Mouse (Mus musculus): ENCODE data around the gene Rgs17. TPM values are rescaled to one million over a fixed set of nuclear protein-coding genes. Genes with fewer than 3 reads are reported as not detected.

Gene Rgs17
- polyA plus RNA-seq, 1 experiment from 2014 or later = 0.92 TPM

GRCm38 (mm10) chr10:5867981-5868552 is 54.1 kb downstream of the Rgs17 start:
- no peak overlapping the region for H3K4me3 ChIP-seq (replicated peaks)
- H3K4me1 ChIP-seq (replicated peaks) = no peaks in the 10 kb centered on the region; the same call in 1 of the 2 replicates
- no peak overlapping the region for H3K9ac ChIP-seq (replicated peaks)
- H3K27ac ChIP-seq = no peak overlapping the region
- no peaks in the 10 kb centered on the region for H3K9me3 ChIP-seq
- H3K27me3 ChIP-seq = no peaks in the 10 kb centered on the region
- H3K4me2 ChIP-seq = no peak overlapping the region
- no peaks in the 10 kb centered on the region for H3K36me3 ChIP-seq
- whole genome bisulfite sequencing = 81% methylated on average over 11 of the region's 11 CpGs
- no peak for ATAC-seq (ENCODE audit: insufficient number of reproducible peaks, insufficient read depth, low FRiP score, low TSS enrichment, low read depth)

DNA sequence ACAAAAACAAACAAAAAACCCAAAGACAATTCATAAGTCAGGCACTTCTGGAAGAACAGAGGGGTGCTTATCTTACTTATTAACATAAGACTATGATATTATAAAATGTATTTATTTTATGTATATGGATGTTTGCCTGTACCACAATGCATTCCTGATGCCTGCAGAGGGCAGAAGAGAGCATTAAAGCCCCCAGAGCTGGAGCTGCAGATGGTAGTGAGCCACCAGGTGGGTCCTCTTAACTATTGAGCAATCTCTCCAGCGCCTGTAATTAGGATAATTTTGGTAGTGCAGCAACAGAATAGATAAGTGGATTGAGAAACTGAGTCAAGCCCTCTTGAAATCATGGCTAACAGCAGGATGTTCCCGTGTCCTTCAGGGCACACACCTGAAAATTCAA is 56.2 kb downstream of the Rgs17 start:
- H3K9ac ChIP-seq (replicated peaks) = no peak overlapping the region
- H3K27ac ChIP-seq = no peak overlapping the region
- no peak overlapping the region for H3K4me3 ChIP-seq (replicated peaks)
- peaks cover 4% of the 10 kb centered on the region; the same call in 1 of the 2 replicates for H3K9me3 ChIP-seq
- no peaks in the 10 kb centered on the region; the same call in 1 of the 2 replicates for H3K4me1 ChIP-seq (replicated peaks)
- no peak for ATAC-seq (ENCODE audit: insufficient number of reproducible peaks, insufficient read depth, low FRiP score, low TSS enrichment, low read depth)
- no peak overlapping the region for H3K4me2 ChIP-seq
- no peaks in the 10 kb centered on the region for H3K27me3 ChIP-seq
- H3K36me3 ChIP-seq = no peaks in the 10 kb centered on the region
- 52% methylated on average over 2 of the region's 2 CpGs for WGBS

- no peak overlapping the region for H3K4me3 ChIP-seq (replicated peaks)
- H3K27me3 ChIP-seq = no peaks in the 10 kb centered on the region
- ATAC-seq (ENCODE audit: insufficient number of reproducible peaks, insufficient read depth, low FRiP score, low TSS enrichment, low read depth) = no peak
- no peak overlapping the region for H3K4me2 ChIP-seq
- no peak overlapping the region for H3K27ac ChIP-seq
- H3K9me3 ChIP-seq = peaks cover 4% of the 10 kb centered on the region; the same call in 1 of the 2 replicates
- no peak overlapping the region for H3K9ac ChIP-seq (replicated peaks)
- H3K36me3 ChIP-seq = no peaks in the 10 kb centered on the region
- 97% methylated on average over 3 of the region's 3 CpGs for WGBS
- no peaks in the 10 kb centered on the region for H3K4me1 ChIP-seq (replicated peaks)
These were observed 59.5 kb downstream of the Rgs17 start for GRCm38 (mm10) chr10:5862669-5863068.

GRCm38 (mm10) chr10:5860849-5861248 is 61.4 kb downstream of the Rgs17 start:
- ATAC-seq (ENCODE audit: insufficient number of reproducible peaks, insufficient read depth, low FRiP score, low TSS enrichment, low read depth) = no peak
- Histone ChIP-seq H3K4me3 (replicated peaks) (no peak overlapping the region), H3K27ac (no peak overlapping the region), H3K27me3 (no peaks in the 10 kb centered on the region), H3K36me3 (no peaks in the 10 kb centered on the region), H3K4me2 (no peak overlapping the region), H3K9ac (replicated peaks) (no peak overlapping the region), H3K9me3 (peaks cover 4% of the 10 kb centered on the region; the same call in 1 of the 2 replicates), H3K4me1 (replicated peaks) (no peaks in the 10 kb centered on the region)
- 68% methylated on average over 3 of the region's 3 CpGs for WGBS

GRCm38 (mm10) chr10:5859729-5860128 is 62.5 kb downstream of the Rgs17 start:
- Histone ChIP-seq H3K9me3 (peaks cover 4% of the 10 kb centered on the region; the same call in 1 of the 2 replicates), H3K4me2 (no peak overlapping the region), H3K36me3 (no peaks in the 10 kb centered on the region), H3K27ac (no peak overlapping the region), H3K27me3 (no peaks in the 10 kb centered on the region), H3K4me3 (replicated peaks) (no peak overlapping the region), H3K9ac (replicated peaks) (no peak overlapping the region), H3K4me1 (replicated peaks) (no peaks in the 10 kb centered on the region)
- ATAC-seq (ENCODE audit: insufficient number of reproducible peaks, insufficient read depth, low FRiP score, low TSS enrichment, low read depth) = no peak
- 72% methylated on average over 4 of the region's 4 CpGs for WGBS

DNA sequence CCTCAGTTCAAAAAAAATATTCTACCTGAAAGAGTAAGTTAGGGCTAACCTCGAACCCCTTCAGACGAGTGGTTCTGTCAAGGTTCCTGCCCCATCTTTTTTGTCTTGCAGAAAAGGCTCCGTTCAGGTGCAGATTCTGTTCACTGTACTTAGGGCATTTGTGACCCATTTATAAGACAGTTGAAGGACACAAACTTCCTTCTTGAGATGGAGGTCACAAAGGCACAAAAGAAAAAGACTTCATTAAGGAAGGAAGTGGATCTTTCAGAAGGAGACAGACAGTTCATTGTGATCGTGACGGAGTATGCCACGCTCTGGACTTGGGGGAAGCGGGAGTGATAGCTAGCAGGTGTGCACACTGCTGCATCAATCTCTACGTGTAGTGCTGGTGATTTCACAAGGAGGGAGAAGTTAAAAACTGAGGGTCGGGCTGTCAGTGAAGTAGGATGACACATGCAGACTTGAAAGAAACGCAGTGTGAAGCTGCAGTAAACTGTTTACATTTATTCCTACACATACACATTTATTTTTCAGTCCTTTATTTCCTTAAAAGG is 64.1 kb downstream of the Rgs17 start:
- Histone ChIP-seq H3K9me3 (peaks cover 4% of the 10 kb centered on the region; the same call in 1 of the 2 replicates), H3K4me2 (no peak overlapping the region), H3K36me3 (no peaks in the 10 kb centered on the region), H3K4me3 (replicated peaks) (no peak overlapping the region), H3K9ac (replicated peaks) (no peak overlapping the region), H3K4me1 (replicated peaks) (no peaks in the 10 kb centered on the region), H3K27me3 (no peaks in the 10 kb centered on the region), H3K27ac (no peak overlapping the region)
- ATAC-seq (ENCODE audit: insufficient number of reproducible peaks, insufficient read depth, low FRiP score, low TSS enrichment, low read depth) = no peak
- 71% methylated on average over 10 of the region's 10 CpGs for WGBS

DNA sequence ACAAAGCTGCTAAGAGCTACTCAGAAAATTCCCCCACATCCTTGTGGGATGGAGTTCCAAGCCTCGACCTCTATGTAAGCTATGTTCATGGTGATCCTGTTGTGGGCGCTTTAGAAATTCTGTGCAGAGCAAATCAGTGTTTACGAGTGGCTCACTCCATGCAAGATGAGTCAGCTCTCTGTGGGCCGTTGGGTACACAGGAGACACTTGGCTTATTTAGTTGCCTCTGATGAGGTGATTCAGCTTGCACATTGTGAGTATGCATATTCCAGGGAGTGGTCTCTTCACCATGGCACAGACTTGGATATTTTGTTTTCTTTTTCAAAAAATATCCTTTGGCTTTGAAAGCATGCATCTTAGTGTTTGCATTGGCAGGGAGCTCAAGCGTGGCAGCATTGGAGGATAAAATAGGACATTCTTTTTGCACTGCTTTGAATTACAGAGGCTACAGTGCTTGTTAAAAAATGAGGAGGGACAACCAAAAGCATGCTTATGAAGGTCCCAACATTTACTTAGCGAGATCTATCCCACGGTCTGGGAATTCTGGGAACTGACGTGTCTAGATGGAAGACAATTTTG is 68.8 kb downstream of the Rgs17 start:
- Histone ChIP-seq H3K9ac (replicated peaks) (no peak overlapping the region), H3K9me3 (no peaks in the 10 kb centered on the region), H3K4me1 (replicated peaks) (no peaks in the 10 kb centered on the region), H3K27me3 (no peaks in the 10 kb centered on the region), H3K4me2 (no peak overlapping the region), H3K27ac (no peak overlapping the region), H3K4me3 (replicated peaks) (no peak overlapping the region), H3K36me3 (no peaks in the 10 kb centered on the region)
- 88% methylated on average over 8 of the region's 8 CpGs for whole genome bisulfite sequencing
- ATAC-seq (ENCODE audit: insufficient number of reproducible peaks, insufficient read depth, low FRiP score, low TSS enrichment, low read depth) = no peak

GRCm38 (mm10) chr10:5846939-5847338 is 75.3 kb downstream of the Rgs17 start:
- no peaks in the 10 kb centered on the region for H3K9me3 ChIP-seq
- H3K4me2 ChIP-seq = no peak overlapping the region
- no peak overlapping the region for H3K27ac ChIP-seq
- no peak overlapping the region for H3K4me3 ChIP-seq (replicated peaks)
- WGBS = 43% methylated on average over 2 of the region's 2 CpGs
- no peak overlapping the region for H3K9ac ChIP-seq (replicated peaks)
- no peaks in the 10 kb centered on the region for H3K27me3 ChIP-seq
- ATAC-seq (ENCODE audit: insufficient number of reproducible peaks, insufficient read depth, low FRiP score, low TSS enrichment, low read depth) = no peak
- no peaks in the 10 kb centered on the region for H3K36me3 ChIP-seq
- no peaks in the 10 kb centered on the region for H3K4me1 ChIP-seq (replicated peaks)

GRCm38 (mm10) chr10:5841369-5841768 is 80.8 kb downstream of the Rgs17 start:
- WGBS = 80% methylated on average over 4 of the region's 4 CpGs
- no peak overlapping the region for H3K27ac ChIP-seq
- H3K9me3 ChIP-seq = no peaks in the 10 kb centered on the region
- H3K4me2 ChIP-seq = no peak overlapping the region
- H3K4me1 ChIP-seq (replicated peaks) = no peaks in the 10 kb centered on the region
- H3K4me3 ChIP-seq (replicated peaks) = no peak overlapping the region
- no peak overlapping the region for H3K9ac ChIP-seq (replicated peaks)
- no peak for ATAC-seq (ENCODE audit: insufficient number of reproducible peaks, insufficient read depth, low FRiP score, low TSS enrichment, low read depth)
- no peaks in the 10 kb centered on the region for H3K27me3 ChIP-seq
- H3K36me3 ChIP-seq = no peaks in the 10 kb centered on the region

GRCm38 (mm10) chr10:5826336-5827025 is 95.7 kb downstream of the Rgs17 start:
- ATAC-seq (ENCODE audit: insufficient number of reproducible peaks, insufficient read depth, low FRiP score, low TSS enrichment, low read depth) = no peak
- no peak overlapping the region for H3K4me3 ChIP-seq (replicated peaks)
- H3K27me3 ChIP-seq = no peaks in the 10 kb centered on the region
- no peaks in the 10 kb centered on the region for H3K9me3 ChIP-seq
- H3K27ac ChIP-seq = no peak overlapping the region
- H3K4me1 ChIP-seq (replicated peaks) = peaks cover 13% of the 10 kb centered on the region
- H3K36me3 ChIP-seq = peaks cover 6% of the 10 kb centered on the region
- H3K4me2 ChIP-seq = no peak overlapping the region
- no peak overlapping the region for H3K9ac ChIP-seq (replicated peaks)
- 81% methylated on average over 6 of the region's 6 CpGs for WGBS

- Histone ChIP-seq H3K27me3 (no peaks in the 10 kb centered on the region), H3K4me2 (peak overlapping the region; percentile 71), H3K9ac (replicated peaks) (0 out of 2 replicates have a peak overlapping the region, but pooled peaks have one; percentile 37), H3K27ac (peak overlapping the region; percentile 92; the same call in 1 of the 2 replicates), H3K9me3 (no peaks in the 10 kb centered on the region), H3K36me3 (peaks cover 8% of the 10 kb centered on the region), H3K4me3 (replicated peaks) (peak overlapping the region; percentile 73), H3K4me1 (replicated peaks) (peaks cover 13% of the 10 kb centered on the region)
- 3% methylated on average over 3 of the region's 3 CpGs for WGBS
- no peak; the same call in 1 of the 2 replicates for ATAC-seq (ENCODE audit: insufficient number of reproducible peaks, insufficient read depth, low FRiP score, low TSS enrichment, low read depth)
These were observed 97.4 kb downstream of the Rgs17 start for GRCm38 (mm10) chr10:5824779-5825178.

Measured in limb, embryonic 12.5 days (tissue).